Mouse (Mus musculus) embryonic facial prominence, embryonic 10.5 days (tissue): ENCODE data around the gene Sppl2a. TPM values are rescaled to one million over a fixed set of nuclear protein-coding genes. Genes with fewer than 3 reads are reported as not detected.

Experiments used
- microRNA-seq: library from miRNA; unstranded; fragments of <30 nt; microRNA quantifications from one replicate; pipeline ENCODE4, GENCODE M21; 2017
- polyA plus RNA-seq: library from polyadenylated mRNA; unstranded; fragments of >200 nt; fragmentation: Nextera tagmentation; extraction: Ambion mirVana; gene quantifications from 2 replicates; pipeline ENCODE4 v1.2.1, GENCODE M21; 2016

The Sppl2a gene
- polyA plus RNA-seq, 1 experiment from 2014 or later = 28.5 TPM

Small RNA genes within 50 kb of the gene (microRNA-seq; reads per million reads assigned to microRNA genes)
- 2.4 reads per million for gene Mir3473g

Other genes with a start within 250 kb of the Sppl2a start
- gene Usp8, start 225.9 kb downstream of the Sppl2a start, polyA plus RNA-seq = 42.1 and 44.0 TPM in 2 replicates
- 2.8 and 3.2 TPM in 2 replicates for gene Usp50, start 149.8 kb downstream of the Sppl2a start, polyA plus RNA-seq
- 53.5 and 60.0 TPM in 2 replicates for gene Trpm7, start 57.0 kb downstream of the Sppl2a start, polyA plus RNA-seq
- gene Ap4e1, start 75.5 kb upstream of the Sppl2a start, polyA plus RNA-seq = 12.4 and 12.9 TPM in 2 replicates
- 21.2 and 26.4 TPM in 2 replicates for gene Blvra, start 137.4 kb upstream of the Sppl2a start, polyA plus RNA-seq
- 116 and 117 TPM in 2 replicates for gene Ncaph, start 200.7 kb upstream of the Sppl2a start, polyA plus RNA-seq
- 14.6 and 17.4 TPM in 2 replicates for gene Itpripl1, start 210.2 kb upstream of the Sppl2a start, polyA plus RNA-seq